Mouse (Mus musculus) forebrain, postnatal 0 days (tissue): ENCODE results near the gene Spink8. TPM values are rescaled to one million over a fixed set of nuclear protein-coding genes. Genes with fewer than 3 reads are reported as not detected.
A peak's percentile ranks its signal among the peaks of the same experiment; 100 is the strongest.

Source experiments
- ATAC-seq: fragments of 200-750 bp; cut with Nextera tagmentation; 2 replicates; pipeline ENCODE4 v1.8.0; 2017; ENCODE audit warnings: mild to moderate bottlenecking, moderate library complexity
- DNase-seq: peaks from one replicate; pipeline ENCODE4 v3.0.0-alpha.2; 2015
- H3K27ac ChIP-seq: fragments of 300-500 bp; sonication (generic); 2 replicates; pipeline ENCODE4 v1.5.1; 2014; ENCODE audit warnings: low read depth, mild to moderate bottlenecking, antibody characterized with exemption, low read length, moderate library complexity, mixed read lengths
- H3K27me3 ChIP-seq: fragments of 300-500 bp; sonication (generic); 2 replicates; pipeline ENCODE4 v1.6.1; 2014; ENCODE audit warnings: mild to moderate bottlenecking, low read length, mixed read lengths; ENCODE audit not compliant: insufficient read depth
- H3K36me3 ChIP-seq: fragments of 300-500 bp; sonication (generic); 2 replicates; pipeline ENCODE4 v1.6.1; 2014; ENCODE audit warnings: mild to moderate bottlenecking, moderate library complexity; ENCODE audit not compliant: insufficient read depth
- H3K4me1 ChIP-seq: fragments of 300-500 bp; sonication (generic); 2 replicates; pipeline ENCODE4 v1.6.1; 2014; ENCODE audit warnings: antibody characterized with exemption; ENCODE audit not compliant: insufficient read depth
- H3K4me2 ChIP-seq: fragments of 300-500 bp; sonication (generic); 2 replicates; pipeline ENCODE4 v1.6.1; 2014; ENCODE audit warnings: low read depth, mild to moderate bottlenecking, moderate library complexity
- H3K4me3 ChIP-seq: fragments of 300-500 bp; sonication (generic); 2 replicates; pipeline ENCODE4 v1.5.1; 2014; ENCODE audit warnings: low read depth, low read length, mixed read lengths
- H3K9ac ChIP-seq: fragments of 300-500 bp; sonication (generic); 2 replicates; pipeline ENCODE4 v1.6.1; 2014; ENCODE audit warnings: mild to moderate bottlenecking
- H3K9me3 ChIP-seq: fragments of 300-500 bp; sonication (generic); 2 replicates; pipeline ENCODE4 v1.6.1; 2016; ENCODE audit warnings: low read length
- CTCF ChIP-seq: sonication (generic); IDR thresholded peaks from 2 replicates; pipeline ENCODE4 v1.5.1; 2016; ENCODE audit warnings: antibody characterized with exemption, control low read depth, low read depth
- WGBS: fragments of 180-500 bp; shearing (Covaris S2); extraction: QIAGEN DNeasy Blood & Tissue Kit; methylation state at CpG from one replicate; pipeline ENCODE4 v1.1.7; 2014; 5-methylcytosine and 5-hydroxymethylcytosine counted together
- polyA plus RNA-seq: library from polyadenylated mRNA; unstranded; fragments of >200 nt; fragmentation: Nextera tagmentation; extraction: Ambion mirVana; gene quantifications from 2 replicates; pipeline ENCODE4 v1.2.1, GENCODE M21; 2015
- total RNA-seq: library from RNA; depleted of rRNA; stranded (reverse); fragments of >200 nt; gene quantifications from 2 replicates; pipeline ENCODE4 v1.2.3, GENCODE M21; 2014

Spink8 gene
- total and polyA plus RNA-seq, 2 experiments from 2014 or later = 0.69 TPM; not detected in 1

- no peaks in the 10 kb centered on the region for H3K36me3 ChIP-seq
- H3K4me3 ChIP-seq = no peak overlapping the region
- no peak for DNase-seq
- TF ChIP-seq CTCF = no peak
- H3K4me1 ChIP-seq = no peaks in the 10 kb centered on the region
- H3K9me3 ChIP-seq = no peaks in the 10 kb centered on the region
- ATAC-seq = no peak
- no peak overlapping the region for H3K27ac ChIP-seq
- no peaks in the 10 kb centered on the region for H3K27me3 ChIP-seq
- H3K9ac ChIP-seq = no peak overlapping the region
- no peak overlapping the region for H3K4me2 ChIP-seq
- WGBS = 82% methylated on average over 2 of the region's 2 CpGs
Measured at GRCm38 (mm10) chr9:109806695-109807293, 5.3 kb upstream of the Spink8 start.

GRCm38 (mm10) chr9:109807898-109808297, 4.2 kb upstream of the Spink8 start:
- WGBS = 52% methylated on average over 3 of the region's 3 CpGs
- Histone ChIP-seq H3K4me1 (no peaks in the 10 kb centered on the region), H3K27me3 (no peaks in the 10 kb centered on the region), H3K4me2 (no peak overlapping the region), H3K9me3 (no peaks in the 10 kb centered on the region), H3K9ac (no peak overlapping the region), H3K36me3 (no peaks in the 10 kb centered on the region), H3K27ac (no peak overlapping the region), H3K4me3 (no peak overlapping the region)
- ATAC-seq (no peak), DNase-seq (no peak)
- TF ChIP-seq CTCF = no peak

GRCm38 (mm10) chr9:109813424-109813823, 1.3 kb downstream of the Spink8 start:
- H3K9me3 ChIP-seq = no peaks in the 10 kb centered on the region
- ATAC-seq = peak; percentile 76
- 33% methylated on average over 7 of the region's 7 CpGs for WGBS
- no peaks in the 10 kb centered on the region for H3K36me3 ChIP-seq
- no peak overlapping the region for H3K4me2 ChIP-seq
- H3K4me1 ChIP-seq = no peaks in the 10 kb centered on the region
- H3K27me3 ChIP-seq = no peaks in the 10 kb centered on the region
- DNase-seq = peak; percentile 47
- H3K9ac ChIP-seq = no peak overlapping the region
- no peak overlapping the region for H3K4me3 ChIP-seq
- peak overlapping the region; percentile 59 for H3K27ac ChIP-seq
- no peak for TF ChIP-seq CTCF

GRCm38 (mm10) chr9:109816341-109816740, 4.3 kb downstream of the Spink8 start:
- H3K27me3 ChIP-seq = no peaks in the 10 kb centered on the region
- H3K9ac ChIP-seq = no peak overlapping the region
- H3K36me3 ChIP-seq = no peaks in the 10 kb centered on the region
- no peak overlapping the region for H3K4me3 ChIP-seq
- TF ChIP-seq CTCF = no peak
- no peak overlapping the region for H3K27ac ChIP-seq
- ATAC-seq (no peak), DNase-seq (no peak)
- H3K4me1 ChIP-seq = no peaks in the 10 kb centered on the region
- 63% methylated on average over 6 of the region's 6 CpGs for WGBS
- no peaks in the 10 kb centered on the region for H3K9me3 ChIP-seq
- H3K4me2 ChIP-seq = no peak overlapping the region

GRCm38 (mm10) chr9:109825739-109826138, 13.7 kb downstream of the Spink8 start:
- Histone ChIP-seq H3K4me2 (no peak overlapping the region), H3K9me3 (no peaks in the 10 kb centered on the region), H3K4me3 (no peak overlapping the region), H3K27ac (no peak overlapping the region), H3K27me3 (no peaks in the 10 kb centered on the region), H3K36me3 (no peaks in the 10 kb centered on the region; the same call in 1 of the 2 replicates), H3K4me1 (no peaks in the 10 kb centered on the region), H3K9ac (no peak overlapping the region)
- TF ChIP-seq CTCF = no peak
- DNase-seq (no peak), ATAC-seq (no peak)
- WGBS = 74% methylated on average over 4 of the region's 4 CpGs

- Histone ChIP-seq H3K27me3 (no peaks in the 10 kb centered on the region), H3K4me1 (no peaks in the 10 kb centered on the region), H3K9ac (no peak overlapping the region), H3K9me3 (no peaks in the 10 kb centered on the region), H3K4me2 (no peak overlapping the region), H3K36me3 (no peaks in the 10 kb centered on the region; the same call in 1 of the 2 replicates), H3K27ac (no peak overlapping the region), H3K4me3 (no peak overlapping the region)
- 79% methylated on average over 5 of the region's 5 CpGs for WGBS
- no peak for TF ChIP-seq CTCF
- no peak for ATAC-seq
- no peak for DNase-seq
Measured at GRCm38 (mm10) chr9:109826181-109826580, 14.1 kb downstream of the Spink8 start.

- WGBS = 2% methylated on average over 32 of the region's 32 CpGs
- Histone ChIP-seq H3K4me1 (peaks cover 5% of the 10 kb centered on the region), H3K9me3 (no peaks in the 10 kb centered on the region), H3K27me3 (no peaks in the 10 kb centered on the region), H3K27ac (peak within 1 kb of the TSS; percentile 91), H3K36me3 (no peaks in the 10 kb centered on the region; the same call in 1 of the 2 replicates), H3K4me3 (peak within 1 kb of the TSS; percentile 69), H3K4me2 (peak within 1 kb of the TSS; percentile 92), H3K9ac (peak within 1 kb of the TSS; percentile 73)
- TF ChIP-seq CTCF = peak; percentile 84
- DNase-seq (peak; percentile 93), ATAC-seq (peak; percentile 98)
Measured at GRCm38 (mm10) chr9:109832391-109833087, 20.5 kb downstream of the Spink8 start, which contains the start of gene Nme6. Gene Nme6 (plus strand): TSS chr9:109832749.
